Mouse (Mus musculus) CH12.LX (cell line): ENCODE data around the gene Cebpzos.

Experiments
- CHD1 ChIP-seq: IDR thresholded peaks from 2 replicates; pipeline ENCODE4 v1.6.1; 2012; ENCODE audit warnings: low read depth, low read length, improper control_type of control experiment, inconsistent platforms
- CTCF ChIP-seq, 2 experiments: IDR thresholded peaks in 1 of 2; conservative IDR thresholded peaks in 1 of 2; 2 replicates each; pipeline ENCODE4 v1.5.1; 2011 to 2012; ENCODE audit warnings: low read depth in 2 of 2, low read length in 2 of 2, improper control_type of control experiment in 1 of 2, inconsistent platforms in 1 of 2, mild to moderate bottlenecking in 1 of 2, moderate library complexity in 1 of 2
- E2F4 ChIP-seq: IDR thresholded peaks from 2 replicates; pipeline ENCODE4 v1.6.1; 2011; ENCODE audit warnings: low read depth, low read length, improper control_type of control experiment; ENCODE audit not compliant: insufficient replicate concordance
- EP300 ChIP-seq: IDR thresholded peaks from 2 replicates; pipeline ENCODE4 v1.6.1; 2011; ENCODE audit warnings: low read length, improper control_type of control experiment
- HCFC1 ChIP-seq: IDR thresholded peaks from 2 replicates; pipeline ENCODE4 v1.6.1; 2012; ENCODE audit warnings: low read depth, mild to moderate bottlenecking, inconsistent platforms, low read length, improper control_type of control experiment
- JUND ChIP-seq: conservative IDR thresholded peaks from 2 replicates; pipeline ENCODE4 v1.6.1; 2011; ENCODE audit warnings: low read depth, low read length, improper control_type of control experiment
- MAFK ChIP-seq: IDR thresholded peaks from 2 replicates; pipeline ENCODE4 v1.6.1; 2011; ENCODE audit warnings: low read length, improper control_type of control experiment; ENCODE audit not compliant: insufficient replicate concordance
- MAX ChIP-seq: IDR thresholded peaks from 2 replicates; pipeline ENCODE4 v1.6.1; 2011; ENCODE audit warnings: low read length, improper control_type of control experiment
- MYC ChIP-seq: IDR thresholded peaks from 2 replicates; pipeline ENCODE4 v1.6.1; 2011; ENCODE audit warnings: low read depth, mild to moderate bottlenecking, improper control_type of control experiment, low read length
- NRF1 ChIP-seq: IDR thresholded peaks from 2 replicates; pipeline ENCODE4 v1.6.1; 2014; ENCODE audit warnings: low read depth, mild to moderate bottlenecking, inconsistent platforms, low read length, improper control_type of control experiment, moderate library complexity
- POLR2A ChIP-seq: IDR thresholded peaks from 2 replicates; pipeline ENCODE4 v1.6.1; 2011; ENCODE audit warnings: low read depth, mild to moderate bottlenecking, improper control_type of control experiment, low read length
- RCOR1 ChIP-seq: conservative IDR thresholded peaks from 2 replicates; pipeline ENCODE4 v1.6.1; 2012; ENCODE audit warnings: low read depth, mild to moderate bottlenecking, inconsistent platforms, low read length, improper control_type of control experiment
- TBP ChIP-seq: conservative IDR thresholded peaks from 2 replicates; pipeline ENCODE4 v1.6.1; 2011; ENCODE audit warnings: low read depth, low read length, improper control_type of control experiment
- USF2 ChIP-seq: conservative IDR thresholded peaks from 2 replicates; pipeline ENCODE4 v1.6.1; 2011; ENCODE audit warnings: low read depth, low read length, improper control_type of control experiment

- no peak for TF ChIP-seq MAX
- TF ChIP-seq POLR2A = no peak
- no peak for TF ChIP-seq USF2
- TF ChIP-seq HCFC1 = no peak
- no peak for TF ChIP-seq TBP
- no peak for TF ChIP-seq CHD1
- TF ChIP-seq CTCF (conservative IDR thresholded peaks at IDR 0.05 in 1 of 2, IDR thresholded peaks at IDR 0.05 in 1 of 2; ENCODE audit: low read depth in 2 of 2, low read length in 2 of 2) = no peak
- TF ChIP-seq JUND = no peak
- no peak for TF ChIP-seq MYC
- TF ChIP-seq E2F4 = no peak
- TF ChIP-seq RCOR1 = no peak
- TF ChIP-seq MAFK = no peak
- no peak for TF ChIP-seq EP300
- TF ChIP-seq NRF1 = no peak
Observed at GRCm38 (mm10) chr17:78906892-78907291, 9.4 kb upstream of the Cebpzos start, which contains the start of gene Sult6b1.
